Mouse (Mus musculus): ENCODE data around the gene Spata31d1b. TPM values are rescaled to one million over a fixed set of nuclear protein-coding genes. Genes with fewer than 3 reads are reported as not detected.

The Spata31d1b gene
- polyA plus RNA-seq, 1 experiment from 2014 or later, result not detected

DNA sequence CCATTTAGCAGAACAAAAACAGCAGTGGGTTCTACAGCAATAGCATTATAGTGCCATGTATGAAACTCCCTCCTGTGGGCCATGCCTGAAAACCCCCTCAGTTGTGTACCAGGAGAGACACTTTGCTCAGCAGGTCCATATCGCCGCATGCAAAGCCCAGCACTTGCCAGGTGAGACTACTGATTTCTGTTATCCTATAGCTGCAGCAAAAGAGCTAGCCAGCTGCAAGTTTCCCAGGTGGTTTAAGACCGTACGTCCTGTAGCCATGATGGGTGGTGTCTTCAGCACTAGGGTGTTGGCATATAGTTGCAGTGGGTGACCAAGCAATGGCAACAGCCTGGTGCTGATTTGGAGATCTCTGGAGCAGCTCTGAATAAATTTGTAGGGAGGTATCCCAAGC, 27.3 kb downstream of the Spata31d1b start:
- Histone ChIP-seq H3K4me1 (0 out of 2 replicates have a peak, but pooled peaks cover 3% of the 10 kb centered on the region), H3K27me3 (ENCODE audit: low read depth, poor library complexity, severe bottlenecking) (no peaks in the 10 kb centered on the region), H3K9me3 (replicated peaks) (no peaks in the 10 kb centered on the region), H3K4me3 (no peak overlapping the region), H3K27ac (no peak overlapping the region), H3K36me3 (no peaks in the 10 kb centered on the region)
- no peak for DNase-seq (ENCODE audit: low spot score)
- 91% methylated on average over 4 of the region's 4 CpGs for WGBS

DNA sequence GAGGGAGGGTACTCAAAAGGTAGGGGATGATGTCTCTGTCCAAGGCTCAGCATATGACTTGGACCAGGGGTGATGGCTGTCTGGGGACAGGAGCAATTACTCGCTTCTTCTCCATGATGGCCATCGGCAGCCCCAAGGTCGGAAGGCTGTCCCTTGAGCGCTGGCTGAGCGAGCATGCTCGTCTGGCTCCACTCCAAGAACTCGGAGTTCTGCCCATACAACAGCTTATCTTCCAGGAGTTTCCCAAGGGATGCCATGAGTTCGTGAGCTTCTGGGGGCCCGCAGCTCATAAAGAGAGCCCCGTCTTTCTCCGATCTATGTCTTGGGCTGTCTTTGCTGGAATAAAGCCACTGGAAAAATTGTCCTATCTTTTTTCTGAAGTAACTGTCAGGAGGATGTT, 29.0 kb downstream of the Spata31d1b start:
- DNase-seq (ENCODE audit: low spot score), result no peak
- H3K27ac ChIP-seq, result no peak overlapping the region
- no peaks in the 10 kb centered on the region for H3K4me1 ChIP-seq
- H3K4me3 ChIP-seq, result no peak overlapping the region
- no peaks in the 10 kb centered on the region for H3K9me3 ChIP-seq (replicated peaks)
- no peaks in the 10 kb centered on the region for H3K36me3 ChIP-seq
- 94% methylated on average over 11 of the region's 11 CpGs for WGBS
- H3K27me3 ChIP-seq (ENCODE audit: low read depth, poor library complexity, severe bottlenecking), result no peaks in the 10 kb centered on the region

DNA sequence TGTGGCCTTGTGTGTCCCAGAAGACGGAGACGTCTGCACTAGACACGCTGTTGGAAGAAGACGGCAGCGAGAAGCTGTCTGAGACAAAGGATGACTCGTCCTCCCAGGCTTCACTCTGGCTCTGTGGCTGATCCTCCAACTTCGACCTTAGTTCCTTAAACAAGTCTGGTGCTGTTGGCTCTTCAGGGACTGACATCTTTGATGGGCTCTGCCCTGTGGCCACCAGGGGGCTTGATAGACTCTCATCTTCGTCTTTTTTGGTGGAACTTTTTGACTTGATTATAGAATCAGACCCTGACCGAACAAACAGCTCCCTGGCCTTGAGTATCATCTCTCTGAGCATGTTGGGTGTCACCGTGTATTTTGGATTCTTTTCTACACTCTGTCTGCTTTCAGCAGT, 29.6 kb downstream of the Spata31d1b start:
- DNase-seq (ENCODE audit: low spot score), result no peak
- Histone ChIP-seq H3K36me3 (no peaks in the 10 kb centered on the region), H3K4me1 (no peaks in the 10 kb centered on the region), H3K27ac (no peak overlapping the region), H3K9me3 (replicated peaks) (no peaks in the 10 kb centered on the region), H3K27me3 (ENCODE audit: low read depth, poor library complexity, severe bottlenecking) (no peaks in the 10 kb centered on the region), H3K4me3 (no peak overlapping the region)
- 82% methylated on average over 10 of the region's 10 CpGs for WGBS

DNA sequence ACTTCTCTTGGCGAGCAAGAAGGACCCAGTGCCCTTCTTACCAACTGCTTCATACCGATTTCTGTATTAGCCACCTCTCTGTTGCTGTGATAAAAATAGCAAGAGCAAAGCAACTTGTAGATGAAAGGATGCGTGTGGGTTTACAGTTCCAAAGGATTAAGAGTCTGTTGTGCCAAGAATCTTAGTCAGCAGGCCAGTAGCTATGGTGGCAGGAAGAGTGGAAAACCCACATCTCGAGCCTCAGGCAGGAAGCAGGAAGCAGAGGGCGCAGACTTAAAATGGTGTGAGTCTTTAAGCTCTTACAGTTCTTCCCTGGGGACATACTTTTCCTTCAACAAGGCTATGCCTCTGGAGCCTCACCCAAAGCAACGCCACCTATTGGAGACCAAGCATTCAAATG, 33.4 kb downstream of the Spata31d1b start:
- no peaks in the 10 kb centered on the region for H3K9me3 ChIP-seq (replicated peaks)
- no peak overlapping the region for H3K27ac ChIP-seq
- H3K27me3 ChIP-seq (ENCODE audit: low read depth, poor library complexity, severe bottlenecking), result no peaks in the 10 kb centered on the region
- no peaks in the 10 kb centered on the region for H3K36me3 ChIP-seq
- no peak for DNase-seq (ENCODE audit: low spot score)
- H3K4me3 ChIP-seq, result no peak overlapping the region
- peaks cover 8% of the 10 kb centered on the region for H3K4me1 ChIP-seq
- whole genome bisulfite sequencing, result 88% methylated on average over 6 of the region's 6 CpGs

DNA sequence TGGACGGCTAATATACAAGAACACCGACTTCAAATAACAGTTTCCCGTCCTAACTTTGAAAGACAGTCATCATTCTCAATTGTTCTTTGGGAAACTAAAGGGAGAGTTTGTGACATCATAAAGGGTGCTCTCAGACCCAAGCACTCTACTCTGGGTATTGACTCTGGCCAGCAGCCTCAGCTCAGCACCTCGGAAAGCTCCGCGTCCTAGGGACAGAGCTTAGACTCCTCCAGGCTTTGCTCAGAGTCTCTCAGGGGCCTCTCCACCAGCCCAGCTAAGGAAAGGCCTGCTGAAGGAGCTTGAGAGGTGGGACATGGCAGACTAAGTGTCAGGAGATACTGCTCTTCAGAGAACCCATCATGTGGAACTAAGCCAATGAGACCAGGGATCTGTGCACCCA, 34.1 kb downstream of the Spata31d1b start:
- peak; percentile 47 for DNase-seq (ENCODE audit: low spot score)
- WGBS, result 66% methylated on average over 6 of the region's 6 CpGs

DNA sequence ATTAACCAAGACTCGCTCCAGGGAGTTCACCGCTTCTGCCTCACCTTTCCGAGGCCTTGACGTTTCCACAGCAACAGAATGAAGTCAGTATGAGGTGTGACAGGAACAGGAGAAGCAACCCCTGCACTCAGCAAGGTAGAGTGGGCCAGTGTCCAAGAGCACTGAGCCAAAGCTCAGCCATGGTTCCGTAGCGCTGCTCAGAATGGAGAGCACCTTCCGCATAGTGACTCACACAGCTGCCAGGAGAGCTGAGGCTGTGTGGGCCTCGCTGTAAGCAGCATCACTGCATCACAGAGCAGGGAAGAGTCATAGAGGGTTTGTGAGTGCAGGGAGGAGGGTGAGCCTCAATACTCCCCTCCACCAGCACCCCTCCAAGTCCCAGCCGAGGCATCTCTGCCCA, 34.6 kb downstream of the Spata31d1b start, which contains the start of gene 1700014D04Rik:
1700014D04Rik (minus strand) TSS at position 42 of the 400 bp plus-strand sequence.
- DNase-seq (ENCODE audit: low spot score), result no peak
- Histone ChIP-seq H3K9me3 (replicated peaks) (no peaks in the 10 kb centered on the region), H3K4me1 (peaks cover 18% of the 10 kb centered on the region), H3K27me3 (ENCODE audit: low read depth, poor library complexity, severe bottlenecking) (no peaks in the 10 kb centered on the region), H3K36me3 (no peaks in the 10 kb centered on the region), H3K4me3 (no peak within 1 kb of the TSS), H3K27ac (no peak within 1 kb of the TSS)
- WGBS, result 80% methylated on average over 9 of the region's 9 CpGs

More for the DNA sequence above, 34.1 kb downstream of the Spata31d1b start:
- H3K36me3 ChIP-seq, result no peaks in the 10 kb centered on the region
- peaks cover 15% of the 10 kb centered on the region for H3K4me1 ChIP-seq
- H3K27ac ChIP-seq, result no peak overlapping the region
- no peaks in the 10 kb centered on the region for H3K27me3 ChIP-seq (ENCODE audit: low read depth, poor library complexity, severe bottlenecking)
- H3K4me3 ChIP-seq, result no peak overlapping the region
- no peaks in the 10 kb centered on the region for H3K9me3 ChIP-seq (replicated peaks)

DNA sequence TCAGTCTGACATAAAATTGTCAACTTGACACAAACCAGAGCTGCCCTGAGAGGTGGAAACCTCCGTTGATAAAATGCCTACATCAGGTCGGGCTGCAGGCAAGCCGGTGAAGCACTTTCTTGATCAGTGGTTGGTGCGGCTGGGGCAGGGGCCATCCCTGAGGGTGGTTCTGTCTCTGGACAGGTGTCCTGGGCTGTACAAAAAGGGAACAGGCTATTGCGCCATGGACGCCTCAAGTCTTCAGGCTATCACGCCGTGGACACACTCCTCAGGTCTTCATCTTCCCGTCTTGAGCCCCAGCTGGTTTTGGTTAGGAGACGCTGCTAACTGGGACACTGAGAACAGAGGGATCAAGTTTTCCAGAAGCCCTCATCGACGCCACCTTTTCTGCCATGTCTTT, 38.2 kb downstream of the Spata31d1b start:
- Histone ChIP-seq H3K36me3 (peaks cover 16% of the 10 kb centered on the region), H3K4me1 (peaks cover 18% of the 10 kb centered on the region), H3K9me3 (replicated peaks) (no peaks in the 10 kb centered on the region), H3K4me3 (no peak overlapping the region), H3K27ac (no peak overlapping the region), H3K27me3 (ENCODE audit: low read depth, poor library complexity, severe bottlenecking) (no peaks in the 10 kb centered on the region)
- peak; percentile 40 for DNase-seq (ENCODE audit: low spot score)
- 27% methylated on average over 12 of the region's 12 CpGs for WGBS

DNA sequence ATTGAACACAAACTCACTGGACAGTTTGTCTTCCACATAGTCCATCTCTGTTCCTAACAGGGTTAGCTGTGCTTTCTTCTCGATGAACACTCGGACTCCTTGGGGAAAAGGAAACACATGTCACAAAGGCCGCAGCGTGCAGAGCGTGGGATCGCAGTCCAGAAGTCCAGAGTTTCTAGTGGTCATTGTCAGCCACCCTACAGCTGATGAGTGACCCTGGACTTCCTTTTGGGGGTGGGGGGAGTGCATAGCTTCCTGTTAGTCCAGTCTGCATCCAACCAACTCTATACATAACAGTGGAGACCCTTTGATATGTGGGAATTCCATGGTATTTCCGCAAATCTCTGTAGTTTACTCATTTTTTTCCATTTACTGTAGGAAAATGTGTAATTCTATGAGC, 44.8 kb downstream of the Spata31d1b start:
- WGBS, result 95% methylated on average over 7 of the region's 7 CpGs
- DNase-seq (ENCODE audit: low spot score), result no peak
- H3K9me3 ChIP-seq (replicated peaks), result no peaks in the 10 kb centered on the region

DNA sequence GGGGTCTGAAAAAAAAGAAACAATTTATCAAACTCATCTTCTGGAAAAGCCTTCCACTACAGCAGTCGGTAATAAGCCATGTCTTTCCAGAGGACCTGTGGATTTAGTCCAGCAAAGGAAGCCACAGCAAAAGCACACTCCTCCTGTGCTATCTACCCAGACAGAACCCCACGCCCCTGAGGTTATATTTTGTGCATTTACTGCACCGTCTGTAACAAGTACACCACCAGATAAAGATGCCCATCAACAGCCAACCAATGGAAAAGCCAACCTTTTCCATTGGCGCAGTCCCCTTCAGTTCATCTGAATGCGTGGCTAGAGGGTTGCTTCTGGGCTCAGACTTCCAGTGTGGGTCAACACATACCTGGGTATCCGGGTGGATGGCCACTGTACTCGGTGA, 50.7 kb downstream of the Spata31d1b start:
- no peak for DNase-seq (ENCODE audit: low spot score)
- Histone ChIP-seq H3K36me3 (peaks cover 70% of the 10 kb centered on the region), H3K4me3 (no peak overlapping the region)

More for the DNA sequence above, 44.8 kb downstream of the Spata31d1b start:
- Histone ChIP-seq H3K4me3 (no peak overlapping the region), H3K27ac (no peak overlapping the region), H3K4me1 (no peaks in the 10 kb centered on the region), H3K36me3 (peaks cover 75% of the 10 kb centered on the region), H3K27me3 (ENCODE audit: low read depth, poor library complexity, severe bottlenecking) (no peaks in the 10 kb centered on the region)

DNA sequence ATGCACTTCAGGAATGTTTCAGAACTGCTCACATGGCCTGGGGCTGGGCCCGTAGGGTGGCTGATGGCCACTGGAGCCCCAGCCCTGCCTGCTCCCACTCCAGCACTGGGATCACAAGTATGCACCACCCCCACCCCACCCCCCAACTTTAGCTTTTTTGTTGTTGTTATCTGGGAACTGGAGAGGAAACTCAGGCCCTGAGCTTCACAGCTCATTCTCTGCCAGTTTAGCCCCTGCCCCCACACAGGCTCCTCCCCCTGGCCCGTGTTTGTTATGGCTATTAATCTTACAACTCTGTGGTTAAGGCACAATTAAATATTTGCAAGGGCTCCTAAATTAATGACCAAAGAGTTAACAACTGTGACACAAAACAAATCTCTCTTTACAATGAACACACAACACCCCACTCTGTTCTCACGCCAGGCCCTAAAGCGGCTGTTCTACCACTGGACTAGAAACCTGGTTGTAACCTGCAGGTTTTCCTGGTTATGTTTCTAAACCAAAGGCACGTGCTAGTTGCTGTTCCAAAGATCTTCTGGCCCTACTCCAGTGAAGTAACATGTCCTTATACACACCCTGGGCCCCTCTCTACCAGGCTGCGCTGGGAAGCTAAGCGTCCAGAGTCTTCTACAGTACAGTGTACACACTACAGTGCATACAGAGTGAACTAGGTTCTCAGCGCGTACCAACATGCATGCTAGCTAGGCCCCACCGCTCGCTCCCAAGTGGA, 54.9 kb downstream of the Spata31d1b start:
- H3K36me3 ChIP-seq, result peaks cover 36% of the 10 kb centered on the region
- WGBS, result 77% methylated on average over 11 of the region's 11 CpGs
- DNase-seq (ENCODE audit: low spot score), result no peak
- no peaks in the 10 kb centered on the region for H3K9me3 ChIP-seq (replicated peaks)
- H3K27me3 ChIP-seq (ENCODE audit: low read depth, poor library complexity, severe bottlenecking), result no peaks in the 10 kb centered on the region
- peaks cover 49% of the 10 kb centered on the region for H3K4me1 ChIP-seq
- no peak overlapping the region for H3K4me3 ChIP-seq
- H3K27ac ChIP-seq, result peak overlapping the region; percentile 34; the same call in 1 of the 2 replicates

More for the DNA sequence above, 50.7 kb downstream of the Spata31d1b start:
- WGBS, result 92% methylated on average over 7 of the region's 7 CpGs
- Histone ChIP-seq H3K27me3 (ENCODE audit: low read depth, poor library complexity, severe bottlenecking) (no peaks in the 10 kb centered on the region), H3K4me1 (peaks cover 21% of the 10 kb centered on the region), H3K27ac (no peak overlapping the region), H3K9me3 (replicated peaks) (no peaks in the 10 kb centered on the region)

DNA sequence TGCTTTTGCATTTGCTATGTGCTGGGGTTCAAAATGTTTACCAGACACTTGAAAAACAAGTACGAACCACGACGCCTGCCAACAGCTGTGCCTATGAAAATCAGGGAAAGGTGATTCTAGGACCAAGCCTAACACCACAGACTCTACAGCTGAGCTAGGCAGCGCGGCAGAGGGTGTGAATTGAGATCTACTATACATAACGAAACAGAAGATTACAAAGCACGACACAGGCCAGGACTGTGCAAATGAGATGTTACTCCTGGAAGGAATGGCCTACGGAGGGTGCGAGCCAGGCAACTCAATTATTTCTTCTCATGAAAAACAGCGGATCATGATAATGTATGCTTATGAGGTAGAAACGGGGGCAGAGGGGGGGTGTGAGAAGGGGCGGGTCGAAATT, 56.4 kb downstream of the Spata31d1b start:
- peaks cover 35% of the 10 kb centered on the region for H3K36me3 ChIP-seq
- peaks cover 49% of the 10 kb centered on the region for H3K4me1 ChIP-seq
- DNase-seq (ENCODE audit: low spot score), result no peak
- H3K27ac ChIP-seq, result 0 out of 2 replicates have a peak overlapping the region, but pooled peaks have one; percentile 21
- H3K4me3 ChIP-seq, result peak overlapping the region; percentile 87
- H3K9me3 ChIP-seq (replicated peaks), result no peaks in the 10 kb centered on the region
- H3K27me3 ChIP-seq (ENCODE audit: low read depth, poor library complexity, severe bottlenecking), result no peaks in the 10 kb centered on the region
- 46% methylated on average over 13 of the region's 13 CpGs for WGBS

All from limb, embryonic 10.5 days (tissue).